Mouse (Mus musculus) mesoderm, embryonic 11.5 days (tissue): Measurements from ENCODE around the gene Fam76a.
"Not testable (repeated sequence)": the region's sequence is repeated elsewhere in the genome, so short reads cannot be mapped to it uniquely, and the experiment has no call there.

Experiments
- DNase-seq: peaks from one replicate; pipeline ENCODE4 v3.0.0-alpha.2; 2012; ENCODE audit warnings: low read depth, low spot score

The Fam76a gene

GRCm38 (mm10) chr4:132945261-132946046, 23.1 kb upstream of the Fam76a start:
- peak; percentile 75 for DNase-seq

- no peak for DNase-seq
Measured at GRCm38 (mm10) chr4:132944776-132945175, 22.4 kb upstream of the Fam76a start.

GRCm38 (mm10) chr4:132944106-132944505, 21.7 kb upstream of the Fam76a start:
- no peak for DNase-seq

GRCm38 (mm10) chr4:132943088-132943487, 20.7 kb upstream of the Fam76a start:
- no peak for DNase-seq

GRCm38 (mm10) chr4:132941012-132941729, 18.8 kb upstream of the Fam76a start:
- no peak for DNase-seq

GRCm38 (mm10) chr4:132939421-132940127, 17.2 kb upstream of the Fam76a start:
- peak; percentile 75 for DNase-seq

GRCm38 (mm10) chr4:132938181-132938941, 16.0 kb upstream of the Fam76a start:
- DNase-seq: peak; percentile 43

- DNase-seq: peak; percentile 37
Measured at GRCm38 (mm10) chr4:132934639-132935038, 12.3 kb upstream of the Fam76a start.

GRCm38 (mm10) chr4:132932752-132933404, 10.5 kb upstream of the Fam76a start:
- no peak for DNase-seq

GRCm38 (mm10) chr4:132930784-132931183, 8.4 kb upstream of the Fam76a start:
- peak; percentile 82 for DNase-seq

GRCm38 (mm10) chr4:132926520-132926919, 4.2 kb upstream of the Fam76a start:
- not testable (repeated sequence) for DNase-seq

GRCm38 (mm10) chr4:132922061-132922530, 262 bp downstream of the Fam76a start:
- DNase-seq: no peak

- DNase-seq: no peak
Measured at GRCm38 (mm10) chr4:132921488-132921887, 870 bp downstream of the Fam76a start.

- no peak for DNase-seq
Measured at GRCm38 (mm10) chr4:132920171-132920570, 2.2 kb downstream of the Fam76a start.

- not testable (repeated sequence) for DNase-seq
Measured at GRCm38 (mm10) chr4:132918493-132918892, 3.9 kb downstream of the Fam76a start.

- DNase-seq: no peak
Measured at GRCm38 (mm10) chr4:132912156-132912555, 10.2 kb downstream of the Fam76a start.

GRCm38 (mm10) chr4:132905843-132906360, 16.5 kb downstream of the Fam76a start:
- no peak for DNase-seq

- DNase-seq: peak; percentile 18
Measured at GRCm38 (mm10) chr4:132904765-132905309, 17.5 kb downstream of the Fam76a start.

GRCm38 (mm10) chr4:132904071-132904470, 18.3 kb downstream of the Fam76a start:
- DNase-seq: no peak

- no peak for DNase-seq
Measured at GRCm38 (mm10) chr4:132898197-132898596, 24.2 kb downstream of the Fam76a start.
